Mouse (Mus musculus): ENCODE measurements around the gene 4930407I10Rik. TPM values are rescaled to one million over a fixed set of nuclear protein-coding genes. Genes with fewer than 3 reads are reported as not detected.

The 4930407I10Rik gene
- polyA plus RNA-seq (2021; fragmentation: Nextera tagmentation), result not detected in 2 replicates
- long read RNA-seq, experiment 1, result 0 reads
- long read RNA-seq, experiment 2, result 0 reads

GRCm38 (mm10) chr15:82058719-82059201 is at the start of gene 4930407I10Rik:
Gene 4930407I10Rik, plus strand, starts transcription at chr15:82059151.

DNA sequence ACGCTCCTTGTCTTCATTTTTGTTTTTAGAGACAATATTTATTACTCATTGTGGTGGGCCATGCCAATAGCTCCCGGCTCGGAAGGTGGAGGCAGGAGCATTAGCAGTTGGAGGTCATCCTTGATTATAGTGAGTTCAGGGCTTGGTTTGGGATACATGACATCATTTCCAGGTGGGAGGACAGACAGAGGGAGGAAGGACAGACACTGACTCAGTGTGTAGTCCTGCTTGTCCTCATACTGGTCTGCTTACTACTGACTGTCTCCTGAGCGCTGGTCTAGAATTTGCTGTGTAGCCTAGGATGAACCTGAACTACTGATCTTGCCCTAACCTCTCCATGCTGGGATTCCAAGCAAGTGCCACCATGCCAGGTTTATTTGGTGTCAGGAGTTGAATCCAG is 25.2 kb upstream of the 4930407I10Rik start, which contains the start of gene Desi1:
Gene Desi1 (minus strand): TSS at position 101 of the 400 bp plus-strand sequence.

GRCm38 (mm10) chr15:82047080-82047883 is 11.7 kb upstream of the 4930407I10Rik start, which contains the start of gene Snu13:
Gene Snu13, minus strand, starts transcription at chr15:82047598.

GRCm38 (mm10) chr15:82069898-82070297 is 10.9 kb downstream of the 4930407I10Rik start, which contains the start of gene Mei1:
Gene Mei1, plus strand, starts transcription at chr15:82069996.

Other genes starting within 250 kb of the 4930407I10Rik start
- 8.2 and 9.3 TPM in 2 replicates for gene Tob2, start 200.4 kb upstream of the 4930407I10Rik start, polyA plus RNA-seq (2021; fragmentation: Nextera tagmentation)
- gene Phf5a, start 187.2 kb upstream of the 4930407I10Rik start, polyA plus RNA-seq (2021; fragmentation: Nextera tagmentation), result 63.8 and 65.3 TPM in 2 replicates
- 270 and 354 TPM in 2 replicates for gene Aco2, start 186.8 kb upstream of the 4930407I10Rik start, polyA plus RNA-seq (2021; fragmentation: Nextera tagmentation)
- gene Polr3h, start 132.9 kb upstream of the 4930407I10Rik start, polyA plus RNA-seq (2021; fragmentation: Nextera tagmentation), result 185 and 213 TPM in 2 replicates
- 51.2 and 99.5 TPM in 2 replicates for gene Csdc2, start 122.4 kb upstream of the 4930407I10Rik start, polyA plus RNA-seq (2021; fragmentation: Nextera tagmentation)
- gene Pmm1, start 98.2 kb upstream of the 4930407I10Rik start, polyA plus RNA-seq (2021; fragmentation: Nextera tagmentation), result 488 and 565 TPM in 2 replicates
- gene 1700029P11Rik, start 78.6 kb upstream of the 4930407I10Rik start, polyA plus RNA-seq (2021; fragmentation: Nextera tagmentation), result not detected in 2 replicates
- gene Xrcc6, start 71.3 kb upstream of the 4930407I10Rik start, polyA plus RNA-seq (2021; fragmentation: Nextera tagmentation), result 13.0 and 15.6 TPM in 2 replicates
- 48.9 and 88.1 TPM in 2 replicates for gene Desi1, start 25.3 kb upstream of the 4930407I10Rik start, polyA plus RNA-seq (2021; fragmentation: Nextera tagmentation)
- 245 and 274 TPM in 2 replicates for gene Snu13, start 11.6 kb upstream of the 4930407I10Rik start, polyA plus RNA-seq (2021; fragmentation: Nextera tagmentation)
- gene Mei1, start 10.8 kb downstream of the 4930407I10Rik start, polyA plus RNA-seq (2021; fragmentation: Nextera tagmentation), result 1.9 and 2.9 TPM in 2 replicates
- gene Ccdc134, start 68.8 kb downstream of the 4930407I10Rik start, polyA plus RNA-seq (2021; fragmentation: Nextera tagmentation), result 6.2 and 6.4 TPM in 2 replicates
- gene Srebf2, start 88.0 kb downstream of the 4930407I10Rik start, polyA plus RNA-seq (2021; fragmentation: Nextera tagmentation), result 57.0 and 87.6 TPM in 2 replicates
- gene Shisa8, start 153.7 kb downstream of the 4930407I10Rik start, polyA plus RNA-seq (2021; fragmentation: Nextera tagmentation), result 0.93 and 1.9 TPM in 2 replicates
- 0.23 TPM in 2 replicates for gene Tnfrsf13c, start 165.2 kb downstream of the 4930407I10Rik start, polyA plus RNA-seq (2021; fragmentation: Nextera tagmentation)
- gene Cenpm, start 185.6 kb downstream of the 4930407I10Rik start, polyA plus RNA-seq (2021; fragmentation: Nextera tagmentation), result 13.8 and 14.9 TPM in 2 replicates
- gene 1500009C09Rik, start 193.2 kb downstream of the 4930407I10Rik start, polyA plus RNA-seq (2021; fragmentation: Nextera tagmentation), result 24.0 and 32.9 TPM in 2 replicates
- gene Sept3, start 215.7 kb downstream of the 4930407I10Rik start, polyA plus RNA-seq (2021; fragmentation: Nextera tagmentation), result 85.5 and 117 TPM in 2 replicates
- not detected in 2 replicates for gene Wbp2nl, start 239.8 kb downstream of the 4930407I10Rik start, polyA plus RNA-seq (2021; fragmentation: Nextera tagmentation)